Mouse (Mus musculus) MEL (cell line): Measurements from ENCODE around the gene Tmem236. TPM values are rescaled to one million over a fixed set of nuclear protein-coding genes. Genes with fewer than 3 reads are reported as not detected.

Source experiments
- DNase-seq: peaks from one replicate; pipeline ENCODE4 v3.0.0; 2011; ENCODE audit warnings: low read depth, low spot score
- H3K27ac ChIP-seq: 2 replicates; pipeline ENCODE4 v1.5.1; 2012; ENCODE audit warnings: low read depth, mild to moderate bottlenecking, control low read depth, low read length, moderate library complexity; ENCODE audit not compliant: control insufficient read depth
- H3K27me3 ChIP-seq, 2 experiments: fragments of 150-350 bp in 1 of 2; sonication (generic) in 1 of 2; 2 replicates each; pipeline ENCODE4 v1.6.1; 2012; ENCODE audit warnings: low read length in 2 of 2, mild to moderate bottlenecking in 2 of 2, improper control_type of control experiment in 1 of 2, moderate library complexity in 1 of 2; ENCODE audit not compliant: insufficient read depth in 2 of 2, control insufficient read depth in 1 of 2
- H3K36me3 ChIP-seq, 2 experiments: 2 replicates each; pipeline ENCODE4 v1.6.1; 2012 to 2014; ENCODE audit warnings: low read length in 2 of 2, improper control_type of control experiment in 1 of 2, inconsistent platforms in 1 of 2, mild to moderate bottlenecking in 1 of 2; ENCODE audit not compliant: insufficient read depth in 2 of 2, control insufficient read depth in 1 of 2
- H3K4me1 ChIP-seq, 2 experiments: fragments of 150-350 bp in 1 of 2; sonication (generic) in 1 of 2; 2 replicates each; pipeline ENCODE4 v1.6.1; 2012; ENCODE audit warnings: low read length in 2 of 2, improper control_type of control experiment in 1 of 2, mild to moderate bottlenecking in 1 of 2; ENCODE audit not compliant: insufficient read depth in 2 of 2, control insufficient read depth in 1 of 2
- H3K4me3 ChIP-seq, 2 experiments: fragments of 150-350 bp in 1 of 2; sonication (generic) in 1 of 2; 2 replicates each; pipeline ENCODE4 v1.5.1; 2012; ENCODE audit warnings: low read depth in 2 of 2, low read length in 2 of 2, mild to moderate bottlenecking in 2 of 2, moderate library complexity in 2 of 2, control low read depth in 1 of 2, improper control_type of control experiment in 1 of 2; ENCODE audit not compliant: control insufficient read depth in 1 of 2, insufficient read depth in 1 of 2
- H3K79me2 ChIP-seq: 2 replicates; pipeline ENCODE4 v1.6.1; 2012; ENCODE audit warnings: mild to moderate bottlenecking, low read length, moderate library complexity; ENCODE audit not compliant: control insufficient read depth, poor library complexity, insufficient read depth
- H3K9ac ChIP-seq: 2 replicates; pipeline ENCODE4 v1.6.1; 2012; ENCODE audit warnings: low read depth, mild to moderate bottlenecking, control low read depth, low read length, moderate library complexity; ENCODE audit not compliant: control insufficient read depth, poor library complexity, severe bottlenecking
- H3K9me3 ChIP-seq: fragments of 150-350 bp; sonication (generic); replicated peaks from 2 replicates; pipeline ENCODE4 v1.6.1; 2012; ENCODE audit warnings: mild to moderate bottlenecking, low read length, improper control_type of control experiment, moderate library complexity; ENCODE audit not compliant: insufficient read depth
- CHD1 ChIP-seq: IDR thresholded peaks from 2 replicates; pipeline ENCODE4 v1.6.1; 2012; ENCODE audit warnings: low read depth, mild to moderate bottlenecking, inconsistent platforms, low read length, improper control_type of control experiment
- CHD2 ChIP-seq: IDR thresholded peaks from 2 replicates; pipeline ENCODE4 v1.6.1; 2011; ENCODE audit warnings: low read length, improper control_type of control experiment
- CTCF ChIP-seq, 3 experiments: IDR thresholded peaks in 2 of 3; conservative IDR thresholded peaks in 1 of 3; 2 replicates each; pipeline ENCODE4 v1.5.1; 2011 to 2012; ENCODE audit warnings: low read length in 3 of 3, low read depth in 2 of 3, mild to moderate bottlenecking in 2 of 3, improper control_type of control experiment in 1 of 3, inconsistent platforms in 1 of 3, mixed read lengths in 1 of 3, moderate library complexity in 1 of 3; ENCODE audit not compliant: control insufficient read depth in 1 of 3, insufficient read depth in 1 of 3, poor library complexity in 1 of 3, severe bottlenecking in 1 of 3
- E2F4 ChIP-seq: IDR thresholded peaks from 2 replicates; pipeline ENCODE4 v1.6.1; 2011; ENCODE audit warnings: low read depth, low read length, improper control_type of control experiment, borderline replicate concordance
- ETS1 ChIP-seq: IDR thresholded peaks from 2 replicates; pipeline ENCODE4 v1.6.1; 2012; ENCODE audit warnings: low read depth, mild to moderate bottlenecking, inconsistent platforms, low read length, improper control_type of control experiment, moderate library complexity
- GATA1 ChIP-seq: IDR thresholded peaks from 2 replicates; pipeline ENCODE4 v1.6.1; 2011; ENCODE audit warnings: low read depth, low read length, improper control_type of control experiment
- HCFC1 ChIP-seq: IDR thresholded peaks from 2 replicates; pipeline ENCODE4 v1.6.1; 2012; ENCODE audit warnings: low read depth, mild to moderate bottlenecking, inconsistent platforms, low read length, improper control_type of control experiment, moderate library complexity
- JUND ChIP-seq: IDR thresholded peaks from 2 replicates; pipeline ENCODE4 v1.6.1; 2011; ENCODE audit warnings: low read depth, mild to moderate bottlenecking, improper control_type of control experiment, low read length
- MAFK ChIP-seq: IDR thresholded peaks from 2 replicates; pipeline ENCODE4 v1.6.1; 2011; ENCODE audit warnings: low read depth, mild to moderate bottlenecking, low read length, improper control_type of control experiment, borderline replicate concordance
- MAZ ChIP-seq: IDR thresholded peaks from 2 replicates; pipeline ENCODE4 v1.6.1; 2012; ENCODE audit warnings: low read depth, mild to moderate bottlenecking, inconsistent platforms, low read length, improper control_type of control experiment
- MEF2A ChIP-seq: IDR thresholded peaks from 2 replicates; pipeline ENCODE4 v1.6.1; 2014; ENCODE audit warnings: low read depth, mild to moderate bottlenecking, inconsistent platforms, low read length, improper control_type of control experiment; ENCODE audit not compliant: poor library complexity, insufficient replicate concordance, severe bottlenecking; ENCODE audit errors: extremely low read depth
- MYB ChIP-seq: IDR thresholded peaks from 2 replicates; pipeline ENCODE4 v1.6.1; 2011; ENCODE audit warnings: mild to moderate bottlenecking, low read depth, low read length, improper control_type of control experiment
- NELFE ChIP-seq: IDR thresholded peaks from 2 replicates; pipeline ENCODE4 v1.6.1; 2011; ENCODE audit warnings: low read depth, low read length, improper control_type of control experiment
- NRF1 ChIP-seq: IDR thresholded peaks from 2 replicates; pipeline ENCODE4 v1.6.1; 2014; ENCODE audit warnings: low read depth, mild to moderate bottlenecking, inconsistent platforms, low read length, improper control_type of control experiment, moderate library complexity; ENCODE audit not compliant: poor library complexity, insufficient read depth, severe bottlenecking
- RAD21 ChIP-seq: IDR thresholded peaks from 2 replicates; pipeline ENCODE4 v1.6.1; 2011; ENCODE audit warnings: mild to moderate bottlenecking, low read depth, low read length, improper control_type of control experiment
- SIN3A ChIP-seq: IDR thresholded peaks from 2 replicates; pipeline ENCODE4 v1.6.1; 2012; ENCODE audit warnings: low read length, improper control_type of control experiment, inconsistent platforms
- SMC3 ChIP-seq: IDR thresholded peaks from 2 replicates; pipeline ENCODE4 v1.6.1; 2011; ENCODE audit warnings: low read depth, low read length, improper control_type of control experiment
- TBP ChIP-seq: IDR thresholded peaks from 2 replicates; pipeline ENCODE4 v1.8.0; 2011; ENCODE audit warnings: low read depth, low read length, improper control_type of control experiment
- UBTF ChIP-seq: IDR thresholded peaks from 2 replicates; pipeline ENCODE4 v1.6.1; 2012; ENCODE audit warnings: low read depth, mild to moderate bottlenecking, inconsistent platforms, low read length, improper control_type of control experiment, moderate library complexity, borderline replicate concordance; ENCODE audit not compliant: insufficient read depth
- USF2 ChIP-seq, 2 experiments: IDR thresholded peaks; 2 replicates each; pipeline ENCODE4 v1.6.1; 2011 to 2012; ENCODE audit warnings: improper control_type of control experiment in 2 of 2, low read length in 2 of 2, borderline replicate concordance in 1 of 2, inconsistent platforms in 1 of 2, low read depth in 1 of 2, mild to moderate bottlenecking in 1 of 2; ENCODE audit not compliant: insufficient read depth in 1 of 2
- ZC3H11A ChIP-seq: IDR thresholded peaks from 2 replicates; pipeline ENCODE4 v1.6.1; 2012; ENCODE audit warnings: low read depth, mild to moderate bottlenecking, inconsistent platforms, low read length, improper control_type of control experiment
- ZKSCAN1 ChIP-seq: IDR thresholded peaks from 2 replicates; pipeline ENCODE4 v1.6.1; 2012; ENCODE audit warnings: low read depth, mild to moderate bottlenecking, inconsistent platforms, low read length, improper control_type of control experiment, moderate library complexity
- ZMIZ1 ChIP-seq: IDR thresholded peaks from 2 replicates; pipeline ENCODE4 v1.6.1; 2012; ENCODE audit warnings: low read depth, mild to moderate bottlenecking, inconsistent platforms, low read length, improper control_type of control experiment, moderate library complexity
- ZNF384 ChIP-seq: IDR thresholded peaks from 2 replicates; pipeline ENCODE4 v1.6.1; 2012; ENCODE audit warnings: low read depth, mild to moderate bottlenecking, inconsistent platforms, low read length, improper control_type of control experiment
- polyA plus RNA-seq, 2 experiments: library from polyadenylated mRNA; stranded (reverse) in 1 of 2; unstranded in 1 of 2; fragments of >175 nt in 1 of 2; fragments of >200 nt in 1 of 2; gene quantifications; 2 replicates each; pipeline versions ENCODE4 v1.2.1 to v1.2.4; 2012; ENCODE audit warnings: low replicate concordance in 2 of 2, low read depth in 1 of 2; ENCODE audit not compliant: insufficient read length in 2 of 2, insufficient read depth in 1 of 2, missing spikeins in 1 of 2
- total RNA-seq: library from RNA; depleted of rRNA; stranded (reverse); fragments of 300-350 nt; gene quantifications from 2 replicates; pipeline ENCODE4 v1.2.3, GENCODE M21; 2012

Gene Tmem236
- total and polyA plus RNA-seq, 3 experiments: 0.04 to 0.06 TPM; not detected in 1

DNA sequence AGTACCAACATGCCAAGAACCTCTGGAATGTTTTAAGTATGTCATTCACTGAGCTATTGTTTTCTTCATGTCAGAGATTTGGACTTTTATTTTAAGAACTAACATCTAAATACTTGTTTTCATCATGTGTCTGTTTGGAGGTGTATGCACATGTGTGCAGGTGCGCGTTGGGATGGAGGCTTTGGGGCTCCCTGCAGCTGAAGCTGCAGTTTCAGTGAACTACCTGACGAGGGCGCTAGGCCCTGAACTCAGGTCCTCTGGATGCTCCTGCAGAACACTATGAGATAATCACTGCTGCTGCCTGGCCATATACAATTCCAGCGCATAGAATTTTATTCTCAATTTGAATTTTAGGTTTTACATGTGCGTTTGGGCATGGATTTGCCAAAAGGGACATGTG lies 43.8 kb downstream of the Tmem236 start:
- Histone ChIP-seq H3K4me1 (no peaks in the 10 kb centered on the region), H3K36me3 (no peaks in the 10 kb centered on the region), H3K4me3 (no peak overlapping the region), H3K27ac (no peak overlapping the region), H3K79me2 (no peaks in the 10 kb centered on the region), H3K9me3 (no peaks in the 10 kb centered on the region), H3K27me3 (peaks cover 0 to 2% of the 10 kb centered on the region in 2 experiments; a peak in 3 of 4 replicates), H3K9ac (no peak overlapping the region)
- TF ChIP-seq MEF2A (no peak), MYB (no peak), ZKSCAN1 (no peak), MAZ (no peak), RAD21 (peak; percentile 33), ETS1 (no peak), HCFC1 (no peak), GATA1 (no peak), TBP (no peak), CTCF (IDR thresholded peaks at IDR 0.05 in 2 of 3, conservative IDR thresholded peaks at IDR 0.05 in 1 of 3; ENCODE audit: control insufficient read depth in 1 of 3, insufficient read depth in 1 of 3, low read depth in 2 of 3, low read length in 3 of 3, poor library complexity in 1 of 3, severe bottlenecking in 1 of 3) (peak; percentile 47 to 56 (median 54)), SMC3 (peak; percentile 45), E2F4 (no peak), UBTF (no peak), ZC3H11A (peak; percentile 42), NRF1 (no peak), USF2 (IDR thresholded peaks at IDR 0.05; ENCODE audit: borderline replicate concordance in 1 of 2, insufficient read depth in 1 of 2, low read depth in 1 of 2, low read length in 2 of 2) (no peak)
- DNase-seq: no peak

- DNase-seq: no peak
- H3K9me3 ChIP-seq: no peaks in the 10 kb centered on the region
- no peak overlapping the region for H3K27ac ChIP-seq
- H3K4me3 ChIP-seq: no peak overlapping the region
- H3K36me3 ChIP-seq: peaks cover 0 to 3% of the 10 kb centered on the region in 2 experiments; a peak in 2 of 4 replicates
- H3K9ac ChIP-seq: no peak overlapping the region
- no peaks in the 10 kb centered on the region for H3K79me2 ChIP-seq
- H3K4me1 ChIP-seq: peaks cover 2 to 7% of the 10 kb centered on the region in 2 experiments; a peak in 3 of 4 replicates
- H3K27me3 ChIP-seq: no peaks in the 10 kb centered on the region; a peak in 3 of 4 replicates
- TF ChIP-seq JUND (no peak), USF2 (IDR thresholded peaks at IDR 0.05; ENCODE audit: borderline replicate concordance in 1 of 2, insufficient read depth in 1 of 2, low read depth in 1 of 2, low read length in 2 of 2) (no peak), MAFK (no peak), SMC3 (no peak), ZMIZ1 (no peak), NELFE (no peak), SIN3A (no peak), UBTF (no peak), E2F4 (no peak), GATA1 (no peak), ZNF384 (no peak), NRF1 (no peak), CHD2 (no peak), CHD1 (no peak)
These were observed 50.1 kb downstream of the Tmem236 start for GRCm38 (mm10) chr2:14224387-14224786.
